9 mouse cellular contexts compared by ENCODE assay signal in the genomic region with DNA sequence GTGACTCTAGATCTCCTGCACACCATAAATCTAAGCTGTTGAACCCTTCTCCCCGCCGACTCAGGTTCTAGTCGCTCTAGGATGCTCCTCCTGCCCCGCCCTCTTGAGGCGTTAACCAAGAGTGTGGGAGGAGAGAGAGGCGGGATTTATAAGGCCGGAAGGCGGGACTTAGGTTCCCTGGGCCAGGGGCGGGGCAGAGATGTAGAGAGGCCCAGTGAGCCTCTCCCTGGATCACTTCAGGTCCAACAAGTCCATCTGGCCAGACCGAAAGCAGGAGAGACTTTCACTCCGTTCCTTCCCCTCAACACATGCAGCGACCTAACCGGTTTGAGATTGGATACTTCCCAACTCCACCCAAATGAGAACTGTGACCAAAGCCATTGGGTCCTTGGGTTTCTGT. TPM values are rescaled to one million over a fixed set of nuclear protein-coding genes. Genes with fewer than 3 reads are reported as not detected.
DNase-seq lines count a peak whose midpoint lies in the region; ATAC-seq and TF ChIP-seq lines count a peak whose summit lies in the region.
"Had no signal": no experiment of that assay in that cellular context is flagged by ENCODE, and none has a peak within 500 bp of the region (broad histone marks: within the 10 kb centered on the region; RNA-seq: fewer than 3 reads in every experiment).

No protein-coding gene starts in this region.

- no peak overlapping the region for H3K4me2 ChIP-seq in liver, embryonic 13.5 days
- H3K4me2 ChIP-seq in liver, embryonic 11.5 days: no peak overlapping the region; the same call in 1 of the 2 replicates
- no peak overlapping the region for H3K4me2 ChIP-seq in forebrain, postnatal 0 days (ENCODE audit: low read depth)
- no peak overlapping the region for H3K4me2 ChIP-seq in lung, postnatal 0 days (replicated peaks; ENCODE audit: low read depth, low read length)

- ATAC-seq in liver, embryonic 13.5 days (ENCODE audit: low read depth): no peak
- ATAC-seq in liver, embryonic 11.5 days (replicated peaks; ENCODE audit: low FRiP score): no peak
- no peak for ATAC-seq in forebrain, postnatal 0 days
- no peak for ATAC-seq in lung, postnatal 0 days

- H3K9me3 ChIP-seq in liver, embryonic 13.5 days (replicated peaks): no peaks in the 10 kb centered on the region
- H3K9me3 ChIP-seq in liver, embryonic 11.5 days (ENCODE audit: control insufficient read depth, low read length): no peaks in the 10 kb centered on the region
- no peaks in the 10 kb centered on the region for H3K9me3 ChIP-seq in forebrain, postnatal 0 days (ENCODE audit: low read length)
- H3K9me3 ChIP-seq in lung, postnatal 0 days (ENCODE audit: low read length): no peaks in the 10 kb centered on the region

- TF ChIP-seq CTCF in brain, embryonic 14.5 days (IDR thresholded peaks at IDR 0.05; ENCODE audit: borderline replicate concordance, extremely low read depth, insufficient read depth, insufficient read length): no peak
- TF ChIP-seq CTCF in forebrain, postnatal 0 days (IDR thresholded peaks at IDR 0.05; ENCODE audit: low read depth): 0 out of 2 replicates have a peak, but pooled peaks have one; percentile 4
- no peak for TF ChIP-seq CTCF in lung, postnatal 0 days (IDR thresholded peaks at IDR 0.05)
- no peak for TF ChIP-seq CTCF in layer of hippocampus, adult 2 months (conservative IDR thresholded peaks at IDR 0.05)

- H3K27me3 ChIP-seq in liver, embryonic 13.5 days: peaks cover 86% of the 10 kb centered on the region
- peaks cover 73% of the 10 kb centered on the region for H3K27me3 ChIP-seq in liver, embryonic 11.5 days (replicated peaks; ENCODE audit: control insufficient read depth, insufficient read depth, low read length)
- H3K27me3 ChIP-seq in forebrain, postnatal 0 days (ENCODE audit: insufficient read depth, low read length): no peaks in the 10 kb centered on the region; the same call in 1 of the 2 replicates
- H3K27me3 ChIP-seq in lung, postnatal 0 days (replicated peaks; ENCODE audit: insufficient read depth, low read length): peaks cover 24% of the 10 kb centered on the region

- no peaks in the 10 kb centered on the region for H3K36me3 ChIP-seq in liver, embryonic 13.5 days
- H3K36me3 ChIP-seq in liver, embryonic 11.5 days (ENCODE audit: control insufficient read depth, insufficient read depth, low read length): no peaks in the 10 kb centered on the region
- peaks cover 4% of the 10 kb centered on the region for H3K36me3 ChIP-seq in forebrain, postnatal 0 days (ENCODE audit: insufficient read depth)
- no peaks in the 10 kb centered on the region for H3K36me3 ChIP-seq in lung, postnatal 0 days (ENCODE audit: insufficient read depth, low read length)

- no peak for TF ChIP-seq POLR2A in brain, embryonic 14.5 days (IDR thresholded peaks at IDR 0.05; ENCODE audit: borderline replicate concordance, extremely low read depth, insufficient read depth, insufficient read length, poor library complexity, severe bottlenecking)

- peak; percentile 68 for DNase-seq in liver, embryonic 13.5 days
- DNase-seq in liver, embryonic 11.5 days (ENCODE audit: low spot score): no peak
- peak; percentile 64 for DNase-seq in brain, embryonic 14.5 days (ENCODE audit: low read depth)
- DNase-seq in forebrain, postnatal 0 days: no peak
- DNase-seq in lung, postnatal 0 days (ENCODE audit: low spot score): peak; percentile 79
- DNase-seq in testis, postnatal 10 days (ENCODE audit: low spot score): peak; percentile 60
- no peak for DNase-seq in layer of hippocampus, adult 2 months (ENCODE audit: low spot score in 2 of 2)
- no peak for DNase-seq in adipocyte (ENCODE audit: low spot score)

- peaks cover 40% of the 10 kb centered on the region for H3K4me1 ChIP-seq in liver, embryonic 13.5 days (replicated peaks)
- peaks cover 17% of the 10 kb centered on the region for H3K4me1 ChIP-seq in liver, embryonic 11.5 days (replicated peaks; ENCODE audit: control insufficient read depth, insufficient read depth, low read length)
- H3K4me1 ChIP-seq in forebrain, postnatal 0 days (ENCODE audit: insufficient read depth): peaks cover 24% of the 10 kb centered on the region
- H3K4me1 ChIP-seq in lung, postnatal 0 days (ENCODE audit: insufficient read depth, low read depth, low read length): peaks cover 19% of the 10 kb centered on the region

- H3K4me3 ChIP-seq in liver, embryonic 13.5 days (replicated peaks): no peak overlapping the region
- no peak overlapping the region for H3K4me3 ChIP-seq in liver, embryonic 11.5 days (ENCODE audit: low read depth, low read length)
- no peak overlapping the region for H3K4me3 ChIP-seq in forebrain, postnatal 0 days (ENCODE audit: low read depth, low read length)
- H3K4me3 ChIP-seq in lung, postnatal 0 days (ENCODE audit: low read depth, low read length): no peak overlapping the region
- no peak overlapping the region for H3K4me3 ChIP-seq in layer of hippocampus, adult 2 months

- TF ChIP-seq EP300 in lung, postnatal 0 days (IDR thresholded peaks at IDR 0.05): no peak

- H3K9ac ChIP-seq in liver, embryonic 13.5 days: no peak overlapping the region
- H3K9ac ChIP-seq in liver, embryonic 11.5 days (ENCODE audit: low read depth, low read length): no peak overlapping the region
- H3K9ac ChIP-seq in forebrain, postnatal 0 days: no peak overlapping the region
- H3K9ac ChIP-seq in lung, postnatal 0 days (replicated peaks; ENCODE audit: low read depth): no peak overlapping the region

- WGBS in liver, embryonic 13.5 days (ENCODE audit: insufficient replicate concordance): 4% methylated on average over 13 of the region's 13 CpGs
- WGBS in liver, embryonic 11.5 days: 5% methylated on average over 13 of the region's 13 CpGs
- WGBS in forebrain, postnatal 0 days: 8% methylated on average over 13 of the region's 13 CpGs
- WGBS in lung, postnatal 0 days: 7% methylated on average over 13 of the region's 13 CpGs

- no peak overlapping the region for H3K27ac ChIP-seq in liver, embryonic 13.5 days
- no peak overlapping the region for H3K27ac ChIP-seq in liver, embryonic 11.5 days (ENCODE audit: low read depth, low read length)
- H3K27ac ChIP-seq in forebrain, postnatal 0 days (ENCODE audit: low read depth, low read length): no peak overlapping the region
- no peak overlapping the region for H3K27ac ChIP-seq in lung, postnatal 0 days (ENCODE audit: low read length)
- H3K27ac ChIP-seq in layer of hippocampus, adult 2 months: no peak overlapping the region

RNA-seq across cellular contexts. Expression of a gene that starts 4.0 kb away (rescaled TPM):
- 0.24 and 0.25 TPM in 2 replicates for polyA plus RNA-seq in liver, embryonic 13.5 days (2015; fragmentation: Nextera tagmentation; extraction: Ambion mirVana)
- polyA plus RNA-seq in liver, embryonic 11.5 days (2014; fragmentation: Nextera tagmentation; extraction: Ambion mirVana): 2.0 and 2.1 TPM in 2 replicates
- polyA plus RNA-seq in brain, embryonic 14.5 days (2012; rRNA removed): 56.7 and 60.0 TPM in 2 replicates
- total RNA-seq in forebrain, postnatal 0 days (2014; rRNA removed): 76.5 and 81.0 TPM in 2 replicates
- polyA plus RNA-seq in forebrain, postnatal 0 days (2015; fragmentation: Nextera tagmentation; extraction: Ambion mirVana): 21.7 and 26.0 TPM in 2 replicates
- polyA plus RNA-seq in lung, postnatal 0 days (2015; fragmentation: Nextera tagmentation; extraction: Ambion mirVana): 1.8 and 2.0 TPM in 2 replicates
- 100 to 1,000 TPM; 133 to 138 TPM for total RNA-seq in layer of hippocampus, adult 2 months (2021)
- total RNA-seq: liver, adult 2 months had no signal
- polyA plus RNA-seq: liver, adult 2 months had no signal

RNA-seq across cellular contexts. Expression of a gene that starts 7.6 kb away (rescaled TPM):
- not detected in 2 replicates for polyA plus RNA-seq in liver, embryonic 13.5 days (2015; fragmentation: Nextera tagmentation; extraction: Ambion mirVana)
- polyA plus RNA-seq in liver, embryonic 11.5 days (2014; fragmentation: Nextera tagmentation; extraction: Ambion mirVana): 0.35 TPM in 1 of 2 replicates, not detected in the other
- polyA plus RNA-seq in brain, embryonic 14.5 days (2012; rRNA removed): 15.7 and 17.6 TPM in 2 replicates
- total RNA-seq in forebrain, postnatal 0 days (2014; rRNA removed): 32.2 and 47.3 TPM in 2 replicates
- polyA plus RNA-seq in forebrain, postnatal 0 days (2015; fragmentation: Nextera tagmentation; extraction: Ambion mirVana): 36.8 and 39.8 TPM in 2 replicates
- polyA plus RNA-seq in lung, postnatal 0 days (2015; fragmentation: Nextera tagmentation; extraction: Ambion mirVana): 0.49 TPM in 1 of 2 replicates, not detected in the other
- total RNA-seq in layer of hippocampus, adult 2 months (2021): 100 to 1,000 TPM; 138 to 146 TPM
- total RNA-seq: liver, adult 2 months had no signal
- polyA plus RNA-seq: liver, adult 2 months had no signal

RNA-seq across cellular contexts. Expression of a gene that starts 27.7 kb away (rescaled TPM):
- polyA plus RNA-seq in liver, embryonic 13.5 days (2015; fragmentation: Nextera tagmentation; extraction: Ambion mirVana): 0.12 and 0.15 TPM in 2 replicates
- 0.12 and 0.30 TPM in 2 replicates for polyA plus RNA-seq in liver, embryonic 11.5 days (2014; fragmentation: Nextera tagmentation; extraction: Ambion mirVana)
- polyA plus RNA-seq in brain, embryonic 14.5 days (2012; rRNA removed): 0.48 and 1.3 TPM in 2 replicates
- 0.46 and 0.52 TPM in 2 replicates for total RNA-seq in forebrain, postnatal 0 days (2014; rRNA removed)
- not detected in 2 replicates for polyA plus RNA-seq in forebrain, postnatal 0 days (2015; fragmentation: Nextera tagmentation; extraction: Ambion mirVana)
- polyA plus RNA-seq in lung, postnatal 0 days (2015; fragmentation: Nextera tagmentation; extraction: Ambion mirVana): 0.50 and 0.54 TPM in 2 replicates
- under 1 TPM; 0.22 to 0.33 TPM for total RNA-seq in layer of hippocampus, adult 2 months (2021)
- polyA plus RNA-seq: liver, adult 2 months had no signal

RNA-seq across cellular contexts. Expression of a gene that starts 29.2 kb away (rescaled TPM):
- 0.85 and 1.3 TPM in 2 replicates for polyA plus RNA-seq in liver, embryonic 13.5 days (2015; fragmentation: Nextera tagmentation; extraction: Ambion mirVana)
- 2.3 and 3.9 TPM in 2 replicates for polyA plus RNA-seq in liver, embryonic 11.5 days (2014; fragmentation: Nextera tagmentation; extraction: Ambion mirVana)
- 19.0 and 20.3 TPM in 2 replicates for polyA plus RNA-seq in brain, embryonic 14.5 days (2012; rRNA removed)
- total RNA-seq in forebrain, postnatal 0 days (2014; rRNA removed): 17.1 and 17.5 TPM in 2 replicates
- polyA plus RNA-seq in forebrain, postnatal 0 days (2015; fragmentation: Nextera tagmentation; extraction: Ambion mirVana): 8.9 and 9.4 TPM in 2 replicates
- polyA plus RNA-seq in lung, postnatal 0 days (2015; fragmentation: Nextera tagmentation; extraction: Ambion mirVana): 19.2 and 21.9 TPM in 2 replicates
- 10 to 100 TPM; 12.8 to 16.5 TPM for total RNA-seq in layer of hippocampus, adult 2 months (2021)

RNA-seq across cellular contexts. Expression of a gene that starts 32.7 kb away (rescaled TPM):
- polyA plus RNA-seq in liver, embryonic 13.5 days (2015; fragmentation: Nextera tagmentation; extraction: Ambion mirVana): 108 and 129 TPM in 2 replicates
- 51.6 and 64.4 TPM in 2 replicates for polyA plus RNA-seq in liver, embryonic 11.5 days (2014; fragmentation: Nextera tagmentation; extraction: Ambion mirVana)
- 643 and 713 TPM in 2 replicates for polyA plus RNA-seq in brain, embryonic 14.5 days (2012; rRNA removed)
- total RNA-seq in forebrain, postnatal 0 days (2014; rRNA removed): 247 and 310 TPM in 2 replicates
- polyA plus RNA-seq in forebrain, postnatal 0 days (2015; fragmentation: Nextera tagmentation; extraction: Ambion mirVana): 116 and 124 TPM in 2 replicates
- 85.3 and 104 TPM in 2 replicates for polyA plus RNA-seq in lung, postnatal 0 days (2015; fragmentation: Nextera tagmentation; extraction: Ambion mirVana)
- total RNA-seq in layer of hippocampus, adult 2 months (2021): 100 to 1,000 TPM; 456 to 514 TPM

Comparison
In these comparisons a context has a peak if more than half of its experiments do, and no peak if none do; other contexts are left out.
1. DNase-seq: peak in liver, embryonic 13.5 days (single experiment), brain, embryonic 14.5 days (single experiment), lung, postnatal 0 days (single experiment) and testis, postnatal 10 days (single experiment); none in liver, embryonic 11.5 days (single experiment), forebrain, postnatal 0 days (single experiment), layer of hippocampus, adult 2 months (0 of 2) and adipocyte (single experiment).
2. RNA of a gene that starts 7.6 kb away (polyA plus RNA-seq): 36.8 to 39.8 TPM in forebrain, postnatal 0 days and 15.7 to 17.6 TPM in brain, embryonic 14.5 days; 0.49 TPM in lung, postnatal 0 days, not detected in liver, embryonic 13.5 days and 0.35 TPM in liver, embryonic 11.5 days; every median in the first group is over 10 times any median in the second.